Mouse (Mus musculus): ENCODE results near the gene Tmigd3. TPM values are rescaled to one million over a fixed set of nuclear protein-coding genes. Genes with fewer than 3 reads are reported as not detected.

The Tmigd3 gene
- polyA plus RNA-seq, 1 experiment = 0.94 TPM

- Histone ChIP-seq H3K27me3 (ENCODE audit: control insufficient read depth, insufficient read depth, low read length) (no peaks in the 10 kb centered on the region), H3K4me1 (ENCODE audit: control insufficient read depth, insufficient read depth, insufficient read length, low read length) (no peaks in the 10 kb centered on the region), H3K36me3 (ENCODE audit: control insufficient read depth, insufficient read depth, low read length) (peaks cover 9% of the 10 kb centered on the region; the same call in 1 of the 2 replicates), H3K27ac (ENCODE audit: insufficient read depth, low read depth, low read length) (no peak overlapping the region), H3K4me3 (ENCODE audit: low read depth, low read length) (no peak overlapping the region)
- TF ChIP-seq POLR2A (IDR thresholded peaks at IDR 0.05; ENCODE audit: low read depth, low read length) (no peak), CTCF (IDR thresholded peaks at IDR 0.05; ENCODE audit: extremely low read depth, insufficient read length, insufficient replicate concordance, low read depth, low read length) (no peak)
- 88% methylated on average over 6 of the region's 6 CpGs for WGBS
Observed at GRCm38 (mm10) chr3:105933926-105934325, 63.2 kb downstream of the Tmigd3 start.

- no peak overlapping the region for H3K4me3 ChIP-seq (ENCODE audit: low read depth, low read length)
- no peaks in the 10 kb centered on the region for H3K27me3 ChIP-seq (ENCODE audit: control insufficient read depth, insufficient read depth, low read length)
- no peaks in the 10 kb centered on the region for H3K4me1 ChIP-seq (ENCODE audit: control insufficient read depth, insufficient read depth, insufficient read length, low read length)
- TF ChIP-seq CTCF (IDR thresholded peaks at IDR 0.05; ENCODE audit: extremely low read depth, insufficient read length, insufficient replicate concordance, low read depth, low read length) (no peak), POLR2A (IDR thresholded peaks at IDR 0.05; ENCODE audit: low read depth, low read length) (no peak)
- WGBS = 41% methylated on average over 5 of the region's 5 CpGs
- peaks cover 9% of the 10 kb centered on the region; the same call in 1 of the 2 replicates for H3K36me3 ChIP-seq (ENCODE audit: control insufficient read depth, insufficient read depth, low read length)
- H3K27ac ChIP-seq (ENCODE audit: insufficient read depth, low read depth, low read length) = no peak overlapping the region
Observed at GRCm38 (mm10) chr3:105935033-105935432, 64.3 kb downstream of the Tmigd3 start.

- H3K27ac ChIP-seq (ENCODE audit: insufficient read depth, low read depth, low read length) = no peak overlapping the region
- no peaks in the 10 kb centered on the region for H3K4me1 ChIP-seq (ENCODE audit: control insufficient read depth, insufficient read depth, insufficient read length, low read length)
- WGBS = 74% methylated on average over 4 of the region's 4 CpGs
- peaks cover 13% of the 10 kb centered on the region for H3K36me3 ChIP-seq (ENCODE audit: control insufficient read depth, insufficient read depth, low read length)
- TF ChIP-seq POLR2A (IDR thresholded peaks at IDR 0.05; ENCODE audit: low read depth, low read length) = no peak
- TF ChIP-seq CTCF (IDR thresholded peaks at IDR 0.05; ENCODE audit: extremely low read depth, insufficient read length, insufficient replicate concordance, low read depth, low read length) = no peak
- no peaks in the 10 kb centered on the region for H3K27me3 ChIP-seq (ENCODE audit: control insufficient read depth, insufficient read depth, low read length)
- no peak overlapping the region for H3K4me3 ChIP-seq (ENCODE audit: low read depth, low read length)
Observed at GRCm38 (mm10) chr3:105936111-105936510, 65.4 kb downstream of the Tmigd3 start.

DNA sequence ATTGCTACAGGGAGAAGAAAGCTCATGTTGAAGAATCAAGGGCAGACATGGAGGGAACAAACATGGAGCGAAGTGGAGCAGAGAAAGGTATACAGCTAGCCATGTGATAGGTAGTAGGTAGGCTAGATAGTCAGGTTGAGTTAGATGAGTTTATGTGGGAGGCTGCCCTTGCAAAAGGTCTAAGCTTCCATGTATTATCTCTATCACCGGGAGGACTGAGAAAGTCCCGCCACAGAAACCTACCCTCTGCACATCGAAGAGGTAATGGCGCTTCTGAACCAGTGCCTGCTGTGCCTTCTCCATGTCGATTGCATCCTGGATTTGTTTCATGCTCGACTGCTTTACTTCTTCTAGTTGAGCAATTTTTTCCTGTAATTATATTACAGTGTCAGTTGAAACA is 80.6 kb downstream of the Tmigd3 start:
- no peaks in the 10 kb centered on the region for H3K27me3 ChIP-seq (ENCODE audit: control insufficient read depth, insufficient read depth, low read length)
- no peak overlapping the region for H3K4me3 ChIP-seq (ENCODE audit: low read depth, low read length)
- H3K36me3 ChIP-seq (ENCODE audit: control insufficient read depth, insufficient read depth, low read length) = peaks cover 59% of the 10 kb centered on the region
- no peak overlapping the region for H3K27ac ChIP-seq (ENCODE audit: insufficient read depth, low read depth, low read length)
- TF ChIP-seq POLR2A (IDR thresholded peaks at IDR 0.05; ENCODE audit: low read depth, low read length) = no peak
- TF ChIP-seq CTCF (IDR thresholded peaks at IDR 0.05; ENCODE audit: extremely low read depth, insufficient read length, insufficient replicate concordance, low read depth, low read length) = no peak
- 94% methylated on average over 7 of the region's 7 CpGs for WGBS
- no peaks in the 10 kb centered on the region for H3K4me1 ChIP-seq (ENCODE audit: control insufficient read depth, insufficient read depth, insufficient read length, low read length)

- Histone ChIP-seq H3K36me3 (ENCODE audit: control insufficient read depth, insufficient read depth, low read length) (peaks cover 20% of the 10 kb centered on the region), H3K27me3 (ENCODE audit: control insufficient read depth, insufficient read depth, low read length) (no peaks in the 10 kb centered on the region), H3K4me3 (ENCODE audit: low read depth, low read length) (no peak overlapping the region), H3K27ac (ENCODE audit: insufficient read depth, low read depth, low read length) (no peak overlapping the region), H3K4me1 (ENCODE audit: control insufficient read depth, insufficient read depth, insufficient read length, low read length) (peaks cover 7% of the 10 kb centered on the region; the same call in 1 of the 2 replicates)
- 78% methylated on average over 1 of the region's 1 CpGs for WGBS
- TF ChIP-seq CTCF (IDR thresholded peaks at IDR 0.05; ENCODE audit: extremely low read depth, insufficient read length, insufficient replicate concordance, low read depth, low read length) (no peak), POLR2A (IDR thresholded peaks at IDR 0.05; ENCODE audit: low read depth, low read length) (no peak)
Observed at GRCm38 (mm10) chr3:105957235-105957634, 86.5 kb downstream of the Tmigd3 start.

- TF ChIP-seq CTCF (IDR thresholded peaks at IDR 0.05; ENCODE audit: extremely low read depth, insufficient read length, insufficient replicate concordance, low read depth, low read length) = no peak
- no peak for TF ChIP-seq POLR2A (IDR thresholded peaks at IDR 0.05; ENCODE audit: low read depth, low read length)
- Histone ChIP-seq H3K27ac (ENCODE audit: insufficient read depth, low read depth, low read length) (no peak overlapping the region; the same call in 1 of the 2 replicates), H3K36me3 (ENCODE audit: control insufficient read depth, insufficient read depth, low read length) (peaks cover 19% of the 10 kb centered on the region), H3K4me3 (ENCODE audit: low read depth, low read length) (peak overlapping the region; percentile 89; the same call in 1 of the 2 replicates), H3K4me1 (ENCODE audit: control insufficient read depth, insufficient read depth, insufficient read length, low read length) (peaks cover 7% of the 10 kb centered on the region; the same call in 1 of the 2 replicates), H3K27me3 (ENCODE audit: control insufficient read depth, insufficient read depth, low read length) (no peaks in the 10 kb centered on the region)
- WGBS = 17% methylated on average over 5 of the region's 5 CpGs
Observed at GRCm38 (mm10) chr3:105958204-105958603, 87.5 kb downstream of the Tmigd3 start.

GRCm38 (mm10) chr3:105958974-105959580 is 88.4 kb downstream of the Tmigd3 start, which contains the start of gene Wdr77:
Gene Wdr77, plus strand, starts transcription at chr3:105959369.
- Histone ChIP-seq H3K27me3 (ENCODE audit: control insufficient read depth, insufficient read depth, low read length) (no peaks in the 10 kb centered on the region), H3K27ac (ENCODE audit: insufficient read depth, low read depth, low read length) (peak within 1 kb of the TSS; percentile 95), H3K36me3 (ENCODE audit: control insufficient read depth, insufficient read depth, low read length) (peaks cover 18% of the 10 kb centered on the region), H3K4me1 (ENCODE audit: control insufficient read depth, insufficient read depth, insufficient read length, low read length) (peaks cover 7% of the 10 kb centered on the region; the same call in 1 of the 2 replicates), H3K4me3 (ENCODE audit: low read depth, low read length) (peak within 1 kb of the TSS; percentile 89)
- WGBS = under 1% methylated on average over 52 of the region's 52 CpGs
- TF ChIP-seq CTCF (IDR thresholded peaks at IDR 0.05; ENCODE audit: extremely low read depth, insufficient read length, insufficient replicate concordance, low read depth, low read length) (no peak), POLR2A (IDR thresholded peaks at IDR 0.05; ENCODE audit: low read depth, low read length) (peak; percentile 96)
